Mouse (Mus musculus) testis, adult 2 months (tissue): ENCODE results near the gene Wdr48. TPM values are rescaled to one million over a fixed set of nuclear protein-coding genes. Genes with fewer than 3 reads are reported as not detected.

Source experiments
- H3K27ac ChIP-seq: fragments of 200-500 bp; 2 replicates; pipeline ENCODE4 v1.5.1; 2012; ENCODE audit warnings: low read depth, low read length; ENCODE audit not compliant: control insufficient read depth, insufficient read depth
- H3K27me3 ChIP-seq: fragments of 200-500 bp; 2 replicates; pipeline ENCODE4 v1.6.1; 2012; ENCODE audit warnings: mild to moderate bottlenecking, low read length, moderate library complexity; ENCODE audit not compliant: control insufficient read depth, insufficient read depth
- H3K36me3 ChIP-seq: fragments of 200-500 bp; 2 replicates; pipeline ENCODE4 v1.6.1; 2012; ENCODE audit warnings: mild to moderate bottlenecking, low read length; ENCODE audit not compliant: control insufficient read depth, insufficient read depth
- H3K4me1 ChIP-seq: fragments of 200-500 bp; 2 replicates; pipeline ENCODE4 v1.6.1; 2012; ENCODE audit warnings: low read length; ENCODE audit not compliant: control insufficient read depth, insufficient read depth
- H3K4me3 ChIP-seq: fragments of 200-500 bp; 2 replicates; pipeline ENCODE4 v1.5.1; 2012; ENCODE audit warnings: low read depth, mild to moderate bottlenecking, low read length, moderate library complexity, mixed read lengths; ENCODE audit not compliant: control insufficient read depth
- CTCF ChIP-seq: fragments of 200-500 bp; IDR thresholded peaks from 2 replicates; pipeline ENCODE4 v1.5.1; 2012; ENCODE audit warnings: low read depth, mild to moderate bottlenecking, inconsistent platforms, low read length, moderate library complexity; ENCODE audit not compliant: control insufficient read depth, insufficient read depth, insufficient replicate concordance
- POLR2A ChIP-seq: fragments of 200-500 bp; IDR thresholded peaks from 2 replicates; pipeline ENCODE4 v1.6.1; 2012; ENCODE audit warnings: low read depth, mild to moderate bottlenecking, inconsistent platforms, low read length, moderate library complexity; ENCODE audit not compliant: control insufficient read depth
- polyA plus RNA-seq: library from polyadenylated mRNA; depleted of rRNA; stranded (reverse); fragments of >200 nt; gene quantifications from 2 replicates; pipeline ENCODE4 v1.2.3, GENCODE M21; 2012

Wdr48 gene
- polyA plus RNA-seq, 1 experiment = 346 TPM

DNA sequence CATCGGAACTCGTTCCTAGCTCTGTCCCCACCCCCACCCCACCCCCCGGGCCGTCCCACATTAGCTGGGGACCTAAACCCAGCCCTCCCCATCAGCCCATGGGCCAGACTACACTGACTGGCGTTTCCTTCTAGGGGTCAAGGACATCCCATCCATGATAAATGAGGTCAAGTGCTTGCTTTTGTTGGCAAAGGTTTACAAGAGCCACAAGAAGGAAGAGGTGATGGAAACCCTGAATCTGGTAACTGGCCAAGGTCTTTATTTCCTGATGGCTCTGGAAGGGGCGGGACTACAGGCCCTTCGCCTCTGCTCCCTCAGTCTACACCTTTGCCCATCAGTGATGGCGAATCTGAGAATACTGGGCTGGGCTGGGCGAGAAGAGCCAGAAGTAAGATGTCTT is 64.2 kb downstream of the Wdr48 start:
- no peak for TF ChIP-seq POLR2A
- TF ChIP-seq CTCF = no peak
- Histone ChIP-seq H3K4me3 (no peak overlapping the region), H3K36me3 (peaks cover 1% of the 10 kb centered on the region; the same call in 1 of the 2 replicates), H3K27ac (no peak overlapping the region), H3K4me1 (peaks cover 18% of the 10 kb centered on the region), H3K27me3 (no peaks in the 10 kb centered on the region)

DNA sequence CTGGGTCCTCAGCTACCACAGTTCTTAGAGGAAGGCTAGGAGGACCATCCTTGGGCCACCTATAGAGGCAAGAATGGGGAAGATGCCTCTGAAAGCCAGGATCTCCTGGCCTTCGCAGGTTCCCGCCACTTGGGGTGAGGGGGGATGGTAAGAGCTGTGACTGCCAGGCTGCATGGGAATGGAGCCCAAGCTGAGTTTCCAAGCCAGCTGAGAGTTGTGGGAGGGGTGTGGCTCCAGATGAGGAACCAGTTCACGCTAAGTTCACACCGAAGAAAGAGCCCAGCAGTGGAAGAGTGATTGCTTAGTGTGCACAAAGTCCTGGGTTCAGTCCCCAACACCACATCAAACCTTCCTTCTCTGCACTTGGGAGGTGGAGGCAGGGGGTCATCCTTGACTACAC is 67.5 kb downstream of the Wdr48 start:
- Histone ChIP-seq H3K27ac (no peak overlapping the region), H3K36me3 (no peaks in the 10 kb centered on the region), H3K4me3 (no peak overlapping the region), H3K27me3 (no peaks in the 10 kb centered on the region), H3K4me1 (peaks cover 11% of the 10 kb centered on the region)
- TF ChIP-seq CTCF (no peak), POLR2A (no peak)

DNA sequence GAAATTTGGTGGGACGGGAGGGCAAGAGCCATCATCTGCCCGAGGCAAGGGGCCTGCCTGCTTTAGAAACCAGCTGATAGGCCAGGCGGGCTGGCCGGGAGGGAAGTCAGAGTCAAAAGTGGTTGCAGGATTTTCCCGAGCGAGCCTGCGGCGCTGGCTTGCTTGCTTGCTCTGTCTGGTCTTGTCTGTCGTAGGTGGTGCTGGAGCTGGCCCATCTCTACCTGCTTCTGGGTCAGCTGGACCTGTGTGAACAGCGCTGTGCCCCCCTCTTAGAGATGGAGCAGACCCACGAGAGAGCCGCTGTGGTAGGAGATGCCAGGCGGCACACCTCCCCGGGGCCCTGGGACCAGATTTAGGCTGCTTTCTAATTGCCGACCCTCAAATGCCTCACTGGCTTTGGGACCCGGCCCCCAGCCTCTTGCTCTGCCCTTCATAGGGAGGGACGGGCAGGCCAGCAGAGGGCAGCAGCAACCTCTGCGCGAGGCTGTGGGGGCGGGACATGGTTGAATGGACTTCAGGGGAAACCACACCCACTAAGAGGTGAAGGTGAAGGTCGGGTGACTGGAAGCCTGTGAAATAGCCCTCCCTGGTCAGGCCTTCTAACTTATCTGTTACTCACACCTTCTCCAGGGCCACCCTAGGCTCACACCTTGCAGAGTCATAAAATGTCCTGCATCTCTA is 68.4 kb downstream of the Wdr48 start:
- TF ChIP-seq POLR2A = no peak
- TF ChIP-seq CTCF = peak; percentile 65; the same call in 1 of the 2 replicates
- H3K4me1 ChIP-seq = peaks cover 10% of the 10 kb centered on the region
- no peaks in the 10 kb centered on the region for H3K27me3 ChIP-seq
- peak overlapping the region; percentile 4 for H3K4me3 ChIP-seq
- H3K36me3 ChIP-seq = no peaks in the 10 kb centered on the region
- H3K27ac ChIP-seq = no peak overlapping the region

DNA sequence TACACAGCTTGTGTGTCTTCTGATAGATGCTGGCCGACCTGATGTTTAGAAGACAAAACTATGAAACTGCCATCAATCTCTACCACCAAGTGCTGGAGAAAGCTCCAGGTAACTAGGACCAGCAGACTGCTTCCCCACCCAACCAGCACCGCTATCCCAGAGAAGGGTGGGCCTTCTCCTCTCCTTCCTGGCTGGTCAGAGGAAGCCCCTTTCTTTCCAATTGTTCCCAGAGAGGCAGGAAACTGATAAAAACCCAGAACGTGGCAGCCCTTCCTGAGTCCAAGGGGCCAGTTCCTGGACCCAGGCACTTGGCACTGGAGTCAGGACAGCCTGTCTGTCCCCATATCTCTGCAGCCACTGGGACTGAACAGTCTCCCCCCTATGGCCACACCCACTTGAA is 69.5 kb downstream of the Wdr48 start:
- Histone ChIP-seq H3K4me3 (no peak overlapping the region), H3K27me3 (no peaks in the 10 kb centered on the region), H3K4me1 (peaks cover 10% of the 10 kb centered on the region), H3K36me3 (no peaks in the 10 kb centered on the region), H3K27ac (no peak overlapping the region)
- TF ChIP-seq POLR2A (no peak), CTCF (no peak)

DNA sequence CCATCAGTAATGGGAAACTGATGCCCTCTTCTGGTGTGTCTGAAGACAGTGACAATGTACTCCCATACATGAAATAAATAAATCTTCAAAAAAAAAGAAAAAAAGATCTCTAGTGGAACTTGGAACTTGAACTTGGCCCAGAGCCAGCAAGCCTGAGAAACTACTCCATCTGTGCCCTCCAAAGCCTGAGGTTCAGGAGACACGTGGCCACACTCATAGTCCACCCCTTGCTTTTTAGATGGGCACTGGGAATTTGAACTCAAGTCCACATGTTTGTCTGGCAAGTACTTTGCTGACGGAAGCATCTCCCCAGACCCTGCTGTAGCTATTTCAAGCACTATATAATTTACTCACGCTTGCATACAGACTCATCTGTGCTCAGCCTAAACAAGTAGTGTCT is 70.5 kb downstream of the Wdr48 start:
- no peak overlapping the region for H3K27ac ChIP-seq
- TF ChIP-seq CTCF (no peak), POLR2A (no peak)
- H3K36me3 ChIP-seq = no peaks in the 10 kb centered on the region
- H3K4me3 ChIP-seq = no peak overlapping the region
- peaks cover 10% of the 10 kb centered on the region for H3K4me1 ChIP-seq
- H3K27me3 ChIP-seq = no peaks in the 10 kb centered on the region

DNA sequence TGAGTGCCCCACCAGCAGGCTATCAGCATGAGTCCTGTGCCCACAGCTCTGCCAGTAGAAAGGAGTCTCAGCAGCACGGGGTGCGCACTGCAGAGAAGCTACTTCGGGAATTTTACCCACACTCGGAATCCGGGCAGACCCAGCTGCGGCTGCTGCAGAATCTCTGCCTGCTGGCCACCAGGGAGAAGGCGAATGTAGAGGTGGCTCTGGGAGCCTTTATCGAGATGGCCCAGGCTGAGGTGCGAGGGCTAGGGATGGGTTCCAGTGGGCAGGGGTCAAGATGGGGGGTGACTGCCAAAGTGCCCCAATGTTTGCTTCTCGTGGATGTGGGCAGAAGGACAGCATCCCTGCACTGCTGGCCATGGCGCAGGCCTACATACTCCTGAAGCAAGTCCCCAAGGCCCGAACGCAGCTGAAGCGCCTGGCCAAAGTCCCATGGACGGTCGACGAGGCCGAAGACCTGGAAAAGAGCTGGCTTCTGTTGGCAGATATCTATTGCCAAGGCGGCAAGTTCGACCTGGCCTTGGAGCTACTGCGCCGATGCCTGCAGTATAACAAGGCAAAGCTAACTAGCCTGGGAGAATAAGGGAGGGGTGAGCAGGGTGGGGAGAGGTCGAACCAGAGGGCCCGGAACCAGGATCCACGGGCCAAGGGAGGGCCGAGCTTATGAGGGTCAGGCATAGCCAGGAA is 71.7 kb downstream of the Wdr48 start:
- Histone ChIP-seq H3K4me3 (no peak overlapping the region), H3K36me3 (no peaks in the 10 kb centered on the region), H3K27me3 (no peaks in the 10 kb centered on the region), H3K27ac (no peak overlapping the region), H3K4me1 (peaks cover 10% of the 10 kb centered on the region)
- TF ChIP-seq CTCF = no peak
- no peak for TF ChIP-seq POLR2A

DNA sequence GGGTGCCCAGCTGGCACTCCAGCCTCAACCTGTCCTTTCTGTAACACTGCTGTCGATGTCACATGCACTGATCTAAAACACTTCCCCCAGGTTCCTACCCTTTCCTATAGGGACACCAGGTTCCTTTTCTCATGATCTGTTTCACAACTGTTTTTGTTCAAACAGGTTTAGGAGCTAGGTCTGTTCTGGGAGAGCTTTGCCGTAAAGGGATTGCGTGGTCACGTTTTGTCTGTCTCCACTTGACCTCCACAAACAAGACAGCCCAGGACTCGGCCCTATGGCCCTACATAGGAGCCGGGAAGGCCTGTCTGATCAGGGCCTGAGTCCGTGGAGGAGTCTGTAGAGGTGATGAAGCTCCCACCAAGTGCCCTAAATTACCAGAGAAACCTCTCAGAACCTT is 75.1 kb downstream of the Wdr48 start:
- Histone ChIP-seq H3K27ac (no peak overlapping the region), H3K4me3 (no peak overlapping the region), H3K27me3 (no peaks in the 10 kb centered on the region), H3K36me3 (no peaks in the 10 kb centered on the region), H3K4me1 (peaks cover 10% of the 10 kb centered on the region)
- TF ChIP-seq CTCF (no peak), POLR2A (no peak)

DNA sequence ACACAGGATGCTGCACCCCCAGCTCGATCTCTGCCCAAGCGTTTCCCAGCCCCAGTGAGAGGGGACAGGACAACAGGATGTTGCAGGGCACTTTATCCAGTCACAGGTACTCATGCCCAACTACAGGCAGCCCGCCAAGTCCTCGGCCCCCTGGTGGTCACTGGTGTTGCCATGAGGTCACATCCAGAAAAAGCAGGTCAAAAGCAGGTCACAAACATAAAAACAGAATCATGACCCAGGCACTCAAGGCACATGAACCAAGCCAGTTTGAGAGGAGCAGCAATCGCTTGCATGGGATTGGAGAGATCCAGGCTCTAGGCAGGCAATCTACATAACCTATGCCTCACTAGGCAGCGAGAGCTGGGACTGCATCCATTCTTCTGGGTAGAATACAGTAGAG is 75.5 kb downstream of the Wdr48 start:
- Histone ChIP-seq H3K27ac (no peak overlapping the region), H3K4me1 (peaks cover 13% of the 10 kb centered on the region), H3K27me3 (no peaks in the 10 kb centered on the region), H3K36me3 (no peaks in the 10 kb centered on the region), H3K4me3 (no peak overlapping the region)
- 0 out of 2 replicates have a peak, but pooled peaks have one; percentile 17 for TF ChIP-seq POLR2A
- peak; percentile 5; the same call in 1 of the 2 replicates for TF ChIP-seq CTCF
